Mouse (Mus musculus) liver, embryonic 12.5 days (tissue): ENCODE data around the gene Tspan1. TPM values are rescaled to one million over a fixed set of nuclear protein-coding genes. Genes with fewer than 3 reads are reported as not detected.
A peak's percentile ranks its signal among the peaks of the same experiment; 100 is the strongest.

Source experiments
- ATAC-seq: fragments of 200-750 bp; cut with Nextera tagmentation; 2 replicates; pipeline ENCODE4 v1.8.0; 2017; ENCODE audit warnings: moderate number of reproducible peaks, mild to moderate bottlenecking, moderate library complexity
- H3K27ac ChIP-seq: fragments of 300-500 bp; sonication (generic); 2 replicates; pipeline ENCODE4 v1.5.1; 2016; ENCODE audit warnings: mild to moderate bottlenecking
- H3K27me3 ChIP-seq: fragments of 300-500 bp; sonication (generic); replicated peaks from 2 replicates; pipeline ENCODE4 v1.6.1; 2016; ENCODE audit warnings: mild to moderate bottlenecking, moderate library complexity
- H3K36me3 ChIP-seq: fragments of 300-500 bp; sonication (generic); 2 replicates; pipeline ENCODE4 v1.6.1; 2016; ENCODE audit warnings: mild to moderate bottlenecking, moderate library complexity
- H3K4me1 ChIP-seq: fragments of 300-500 bp; sonication (generic); 2 replicates; pipeline ENCODE4 v1.6.1; 2016
- H3K4me2 ChIP-seq: fragments of 300-500 bp; sonication (generic); 2 replicates; pipeline ENCODE4 v1.6.1; 2016; ENCODE audit warnings: mild to moderate bottlenecking, moderate library complexity
- H3K4me3 ChIP-seq: fragments of 300-500 bp; sonication (generic); 2 replicates; pipeline ENCODE4 v1.5.1; 2016; ENCODE audit warnings: mild to moderate bottlenecking, moderate library complexity
- H3K9ac ChIP-seq: fragments of 300-500 bp; sonication (generic); 2 replicates; pipeline ENCODE4 v1.6.1; 2016; ENCODE audit warnings: mild to moderate bottlenecking, moderate library complexity
- H3K9me3 ChIP-seq: fragments of 300-500 bp; sonication (generic); replicated peaks from 2 replicates; pipeline ENCODE4 v1.6.1; 2016; ENCODE audit warnings: mild to moderate bottlenecking, moderate library complexity
- WGBS: fragments of 180-500 bp; shearing (Covaris S2); methylation state at CpG from one replicate; pipeline ENCODE4 v1.1.7; 2016; ENCODE audit not compliant: insufficient replicate concordance; 5-methylcytosine and 5-hydroxymethylcytosine counted together
- polyA plus RNA-seq: library from polyadenylated mRNA; unstranded; fragments of >200 nt; fragmentation: Nextera tagmentation; extraction: Ambion mirVana; gene quantifications from 2 replicates; pipeline ENCODE4 v1.2.1, GENCODE M21; 2016

Gene Tspan1
- not detected in 2 replicates for polyA plus RNA-seq

DNA sequence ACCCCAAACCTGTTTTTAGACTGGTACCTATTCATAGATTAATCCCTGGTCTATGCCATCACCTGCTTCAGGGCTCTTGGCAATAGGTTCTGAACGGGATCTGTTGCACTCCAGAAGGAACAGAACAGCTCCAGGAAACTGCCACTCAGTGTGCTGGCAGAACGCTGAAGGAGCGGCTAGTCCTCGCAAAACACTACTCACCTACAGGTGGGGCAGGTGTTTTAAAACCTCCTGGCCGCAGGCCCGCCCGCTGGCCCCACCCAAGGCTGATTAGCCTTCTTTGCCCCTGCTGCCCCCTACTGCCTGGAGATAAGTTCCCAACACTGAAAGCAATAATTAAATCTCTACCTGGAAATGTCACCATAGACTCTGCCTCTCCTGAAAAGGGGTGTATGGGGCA, at the start of gene Tspan1:
Tspan1 (minus strand) TSS at position 198 of the 400 bp plus-strand sequence.
- Histone ChIP-seq H3K27me3 (peaks cover 5% of the 10 kb centered on the region; the same call in 1 of the 2 replicates), H3K4me1 (peaks cover 19% of the 10 kb centered on the region), H3K27ac (no peak within 1 kb of the TSS), H3K4me3 (no peak within 1 kb of the TSS), H3K9me3 (no peaks in the 10 kb centered on the region), H3K9ac (no peak within 1 kb of the TSS), H3K36me3 (no peaks in the 10 kb centered on the region), H3K4me2 (no peak within 1 kb of the TSS)
- WGBS = 35% methylated on average over 7 of the region's 7 CpGs
- ATAC-seq = no peak

DNA sequence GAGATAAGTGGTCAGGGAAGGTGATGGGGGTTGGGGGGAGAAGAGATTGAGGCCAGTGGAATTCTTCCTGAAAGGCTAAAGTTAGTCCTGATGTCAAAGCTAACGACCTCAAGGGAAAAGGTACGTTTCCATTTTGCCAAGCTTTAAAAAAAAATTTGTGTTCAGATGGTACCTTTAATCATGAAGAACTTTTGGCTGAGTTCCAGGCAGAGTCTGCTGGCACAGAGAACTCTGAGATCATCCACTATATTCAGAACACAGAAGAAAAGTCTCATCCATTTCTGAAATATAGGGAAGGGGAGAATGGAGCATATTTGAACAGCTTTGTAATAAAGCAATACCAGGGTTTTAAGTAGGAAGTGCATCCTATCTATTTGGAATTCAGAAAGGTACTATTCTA, 49.6 kb upstream of the Tspan1 start:
- Histone ChIP-seq H3K27me3 (peaks cover 5% of the 10 kb centered on the region; the same call in 1 of the 2 replicates), H3K27ac (no peak overlapping the region), H3K4me3 (no peak overlapping the region), H3K4me1 (peaks cover 11% of the 10 kb centered on the region), H3K9ac (no peak overlapping the region), H3K9me3 (no peaks in the 10 kb centered on the region), H3K36me3 (no peaks in the 10 kb centered on the region), H3K4me2 (no peak overlapping the region)
- no peak for ATAC-seq
- 49% methylated on average over 2 of the region's 2 CpGs for WGBS

DNA sequence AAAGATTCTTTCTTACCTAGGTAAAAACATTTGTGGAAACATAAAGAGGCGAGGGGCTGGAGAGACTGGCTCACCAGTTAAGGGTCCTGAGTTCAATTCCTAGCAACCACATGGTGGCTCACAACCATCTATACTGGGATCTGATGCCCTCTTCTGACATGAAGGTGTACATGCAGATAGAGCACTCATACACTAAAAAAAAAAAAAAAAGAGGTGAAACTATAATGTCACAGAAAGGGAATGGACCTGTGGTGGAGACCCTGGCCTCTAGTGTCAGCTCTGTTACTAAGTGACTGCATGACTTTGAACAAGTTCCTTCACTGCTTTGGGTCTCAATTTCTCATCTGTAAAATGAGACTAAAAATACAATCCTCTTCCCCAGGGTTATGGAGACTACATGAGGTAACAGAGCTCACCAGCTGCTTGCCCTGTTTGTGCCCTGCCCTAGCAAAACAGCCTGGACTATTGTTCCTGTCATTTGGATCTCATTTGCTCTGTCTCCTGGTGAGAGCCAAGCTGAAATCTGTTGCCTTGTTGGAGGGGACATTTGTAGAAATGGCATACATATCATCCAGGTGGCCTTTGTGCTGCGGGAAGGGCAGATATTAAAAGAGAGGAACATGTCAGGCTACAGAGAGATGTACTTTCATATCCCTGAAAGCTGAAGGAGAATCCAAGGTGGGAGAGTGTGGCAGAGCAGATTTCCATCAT, 48.6 kb upstream of the Tspan1 start:
- H3K27me3 ChIP-seq = peaks cover 5% of the 10 kb centered on the region; the same call in 1 of the 2 replicates
- no peak overlapping the region for H3K4me3 ChIP-seq
- H3K9me3 ChIP-seq = no peaks in the 10 kb centered on the region
- 84% methylated on average over 2 of the region's 2 CpGs for WGBS
- H3K4me1 ChIP-seq = peaks cover 11% of the 10 kb centered on the region
- no peak for ATAC-seq
- no peak overlapping the region for H3K9ac ChIP-seq
- no peaks in the 10 kb centered on the region for H3K36me3 ChIP-seq
- no peak overlapping the region for H3K4me2 ChIP-seq
- H3K27ac ChIP-seq = no peak overlapping the region

DNA sequence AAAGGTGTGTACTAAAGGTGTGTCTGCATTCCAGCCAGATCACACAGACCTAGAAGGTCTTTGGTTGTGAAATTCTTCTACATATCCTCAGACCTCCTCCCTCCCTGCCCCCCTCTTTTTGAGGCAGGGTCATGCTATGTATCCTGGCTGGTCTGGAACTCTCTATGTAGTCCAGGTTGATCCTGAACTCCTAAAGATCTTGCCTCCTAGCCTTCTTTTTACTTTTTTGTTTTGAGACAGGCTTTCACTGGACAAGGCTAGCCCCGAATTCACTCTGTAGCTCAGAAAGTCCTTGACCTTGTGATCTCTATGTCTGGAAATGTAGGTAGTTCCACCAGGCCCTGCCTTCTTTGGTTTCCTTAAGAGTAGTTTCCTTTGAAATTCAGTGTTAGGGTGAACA, 41.5 kb upstream of the Tspan1 start:
- H3K4me1 ChIP-seq = no peaks in the 10 kb centered on the region
- no peaks in the 10 kb centered on the region for H3K36me3 ChIP-seq
- H3K9ac ChIP-seq = no peak overlapping the region
- H3K27me3 ChIP-seq = no peaks in the 10 kb centered on the region
- ATAC-seq = no peak
- no peak overlapping the region for H3K27ac ChIP-seq
- H3K4me2 ChIP-seq = no peak overlapping the region
- H3K9me3 ChIP-seq = no peaks in the 10 kb centered on the region
- WGBS = 63% methylated on average over 1 of the region's 1 CpGs
- H3K4me3 ChIP-seq = no peak overlapping the region

DNA sequence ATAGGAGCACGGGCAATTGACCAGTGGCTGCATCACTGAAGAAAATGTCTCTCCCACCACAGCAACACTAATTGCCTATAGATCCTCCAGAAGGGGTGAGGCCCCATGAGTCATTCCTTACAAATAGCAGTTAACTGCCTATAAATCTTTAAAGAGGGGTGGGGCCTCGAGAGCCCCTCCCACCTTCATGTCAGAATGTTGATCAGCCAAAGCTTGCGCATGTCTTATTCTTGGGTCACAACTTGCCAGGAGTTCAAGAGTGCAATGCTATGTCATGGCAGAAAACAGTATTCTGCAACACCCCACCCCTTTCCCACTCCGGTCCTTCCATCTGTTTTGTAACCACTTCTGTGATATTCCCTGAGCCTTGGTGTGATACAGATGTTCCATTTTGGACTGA, 39.1 kb upstream of the Tspan1 start:
- Histone ChIP-seq H3K4me1 (no peaks in the 10 kb centered on the region), H3K9ac (no peak overlapping the region), H3K9me3 (no peaks in the 10 kb centered on the region), H3K27ac (no peak overlapping the region), H3K4me2 (no peak overlapping the region), H3K36me3 (no peaks in the 10 kb centered on the region), H3K4me3 (no peak overlapping the region), H3K27me3 (no peaks in the 10 kb centered on the region)
- no peak for ATAC-seq
- WGBS = 76% methylated on average over 4 of the region's 4 CpGs

DNA sequence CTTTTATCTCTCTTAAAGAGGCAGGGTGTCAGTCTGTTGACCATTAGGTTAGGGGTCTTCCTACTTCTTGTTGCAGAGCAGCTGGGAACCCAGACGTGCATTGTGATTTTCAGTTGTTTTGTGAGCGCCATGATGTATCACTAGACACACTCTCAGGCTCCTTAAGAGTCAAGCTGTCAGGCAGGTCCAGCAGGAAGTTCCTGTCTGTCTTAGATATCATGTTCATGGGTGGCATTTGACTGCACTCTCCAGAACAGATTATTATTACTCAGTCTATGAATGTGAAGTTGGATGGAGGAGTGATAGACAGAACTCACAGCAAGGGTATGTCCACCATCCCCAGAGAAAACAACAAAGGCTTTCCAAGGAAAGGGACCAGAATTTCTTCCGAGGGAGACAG, 37.0 kb upstream of the Tspan1 start:
- Histone ChIP-seq H3K36me3 (no peaks in the 10 kb centered on the region), H3K4me2 (no peak overlapping the region), H3K4me1 (no peaks in the 10 kb centered on the region), H3K27ac (no peak overlapping the region), H3K4me3 (no peak overlapping the region), H3K9ac (no peak overlapping the region), H3K9me3 (no peaks in the 10 kb centered on the region), H3K27me3 (no peaks in the 10 kb centered on the region)
- ATAC-seq = no peak
- 39% methylated on average over 3 of the region's 3 CpGs for WGBS

DNA sequence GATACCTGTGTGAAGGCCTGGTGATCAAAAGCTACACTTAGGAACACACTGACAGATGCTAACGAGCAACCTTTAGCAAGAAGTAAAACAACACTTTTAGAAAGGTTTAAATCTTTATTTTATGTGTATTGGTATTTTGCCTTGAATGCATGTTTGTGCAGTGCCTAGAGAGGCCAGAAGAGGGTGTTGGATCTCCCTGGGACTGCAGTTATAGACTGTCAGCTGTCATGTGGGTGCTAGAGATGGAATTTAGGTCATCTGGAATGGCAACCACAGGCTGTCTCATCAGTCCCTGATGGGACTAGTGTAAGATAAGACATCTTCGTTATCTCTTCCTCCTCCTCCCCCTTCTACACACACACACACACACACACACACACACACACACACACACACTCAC, 31.0 kb upstream of the Tspan1 start:
- Histone ChIP-seq H3K9ac (no peak overlapping the region), H3K36me3 (no peaks in the 10 kb centered on the region), H3K4me1 (peaks cover 19% of the 10 kb centered on the region), H3K27ac (no peak overlapping the region), H3K4me2 (no peak overlapping the region), H3K27me3 (no peaks in the 10 kb centered on the region), H3K9me3 (no peaks in the 10 kb centered on the region), H3K4me3 (no peak overlapping the region)
- ATAC-seq = no peak
- 45% methylated on average over 2 of the region's 2 CpGs for WGBS

DNA sequence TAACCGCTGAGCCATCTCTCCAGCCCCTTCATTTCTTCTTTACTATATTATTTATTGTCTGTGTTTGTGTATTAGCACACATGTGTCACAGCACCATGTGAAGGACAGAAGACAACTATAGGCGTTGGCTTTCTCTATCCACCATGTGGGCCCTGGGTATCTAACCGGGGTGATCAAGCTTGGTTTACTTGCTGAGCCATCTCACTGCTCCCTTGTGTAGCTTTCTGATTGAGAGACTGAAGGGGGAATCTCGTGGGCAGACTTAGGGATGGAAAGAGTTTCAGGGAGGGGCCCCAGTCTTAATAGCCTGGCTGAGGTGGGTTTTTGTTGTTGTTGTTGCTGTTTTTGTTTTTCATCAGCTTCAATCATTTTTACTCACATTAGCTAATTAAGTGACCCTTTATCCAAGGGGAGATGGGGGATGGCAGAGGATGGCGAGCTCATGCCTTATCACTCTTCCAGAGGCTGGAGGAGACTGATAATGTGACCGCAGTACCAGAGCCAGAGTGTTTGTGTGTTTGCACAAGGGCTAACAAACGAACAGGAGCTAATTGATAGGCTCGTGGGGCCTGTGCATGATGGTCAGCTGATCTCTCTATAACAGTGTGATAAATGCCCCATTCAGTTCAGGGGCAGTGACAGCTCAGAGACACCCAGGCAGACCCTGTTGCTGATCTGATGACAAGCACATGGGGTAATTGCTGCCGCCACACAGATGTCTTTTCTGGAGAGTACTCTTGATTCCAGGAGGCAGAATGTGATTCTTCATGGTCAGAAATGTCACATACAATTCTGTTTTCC, 26.4 kb upstream of the Tspan1 start:
- ATAC-seq = peak; percentile 98
- peak overlapping the region; percentile 37 for H3K9ac ChIP-seq
- H3K4me2 ChIP-seq = peak overlapping the region; percentile 55
- no peak overlapping the region for H3K4me3 ChIP-seq
- peak overlapping the region; percentile 91 for H3K27ac ChIP-seq
- no peaks in the 10 kb centered on the region for H3K9me3 ChIP-seq
- H3K4me1 ChIP-seq = peaks cover 31% of the 10 kb centered on the region
- H3K27me3 ChIP-seq = no peaks in the 10 kb centered on the region
- H3K36me3 ChIP-seq = no peaks in the 10 kb centered on the region
- WGBS = 22% methylated on average over 9 of the region's 9 CpGs

DNA sequence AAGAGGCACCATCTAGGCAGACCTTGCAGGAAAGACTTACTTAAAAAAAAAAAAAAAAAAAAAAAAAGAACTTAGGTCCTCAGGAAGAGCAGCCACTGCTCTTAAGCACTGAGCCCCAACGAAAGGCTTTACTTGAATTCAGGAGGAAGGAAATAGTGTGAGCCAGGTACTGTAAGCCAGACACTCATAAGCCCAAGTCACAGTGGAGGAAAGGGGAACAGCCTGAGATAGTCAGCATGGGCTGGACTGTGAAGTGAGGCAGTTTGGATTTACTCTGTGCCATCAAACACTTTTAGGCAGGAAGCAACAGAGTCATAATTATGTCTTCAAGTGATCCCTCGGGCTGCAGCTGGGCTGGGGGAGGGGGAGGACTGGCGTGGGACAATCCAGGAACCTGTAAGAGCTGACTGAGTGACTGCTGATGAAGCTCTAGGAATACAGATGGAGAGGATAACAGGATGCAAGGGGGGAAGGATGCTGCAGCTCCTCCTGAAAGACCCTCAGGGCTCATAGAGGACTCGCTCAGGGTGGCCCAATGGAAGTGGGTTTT, 25.0 kb upstream of the Tspan1 start:
- H3K27ac ChIP-seq = 0 out of 2 replicates have a peak overlapping the region, but pooled peaks have one; percentile 40
- H3K9me3 ChIP-seq = no peaks in the 10 kb centered on the region
- no peak overlapping the region for H3K9ac ChIP-seq
- 45% methylated on average over 4 of the region's 4 CpGs for WGBS
- H3K36me3 ChIP-seq = no peaks in the 10 kb centered on the region
- ATAC-seq = no peak
- peaks cover 31% of the 10 kb centered on the region for H3K4me1 ChIP-seq
- no peak overlapping the region for H3K4me3 ChIP-seq
- no peak overlapping the region for H3K4me2 ChIP-seq
- H3K27me3 ChIP-seq = no peaks in the 10 kb centered on the region

DNA sequence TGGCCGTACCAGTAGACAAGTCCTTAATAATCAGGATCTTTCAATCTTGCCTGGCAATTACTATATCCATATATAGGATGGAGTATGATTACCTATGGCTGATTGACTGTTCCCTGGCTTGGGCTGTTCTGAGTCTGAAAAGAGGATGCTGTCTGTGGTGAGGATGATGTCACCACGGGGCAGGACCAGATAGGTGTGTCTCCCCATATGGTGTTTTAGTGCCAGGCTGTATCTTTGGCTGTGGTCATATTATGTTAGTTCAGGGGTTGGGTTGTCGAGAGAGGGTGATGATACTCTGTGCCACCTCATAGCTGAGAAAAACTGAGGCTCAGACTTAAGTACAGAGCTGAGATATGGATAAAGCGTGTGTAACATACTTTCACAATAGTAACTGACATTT, 17.7 kb upstream of the Tspan1 start:
- no peak overlapping the region for H3K4me2 ChIP-seq
- no peak overlapping the region for H3K4me3 ChIP-seq
- no peak overlapping the region for H3K27ac ChIP-seq
- no peak for ATAC-seq
- no peaks in the 10 kb centered on the region for H3K9me3 ChIP-seq
- H3K4me1 ChIP-seq = peaks cover 3% of the 10 kb centered on the region; the same call in 1 of the 2 replicates
- H3K36me3 ChIP-seq = no peaks in the 10 kb centered on the region
- 65% methylated on average over 4 of the region's 4 CpGs for WGBS
- peaks cover 47% of the 10 kb centered on the region for H3K27me3 ChIP-seq
- H3K9ac ChIP-seq = no peak overlapping the region

DNA sequence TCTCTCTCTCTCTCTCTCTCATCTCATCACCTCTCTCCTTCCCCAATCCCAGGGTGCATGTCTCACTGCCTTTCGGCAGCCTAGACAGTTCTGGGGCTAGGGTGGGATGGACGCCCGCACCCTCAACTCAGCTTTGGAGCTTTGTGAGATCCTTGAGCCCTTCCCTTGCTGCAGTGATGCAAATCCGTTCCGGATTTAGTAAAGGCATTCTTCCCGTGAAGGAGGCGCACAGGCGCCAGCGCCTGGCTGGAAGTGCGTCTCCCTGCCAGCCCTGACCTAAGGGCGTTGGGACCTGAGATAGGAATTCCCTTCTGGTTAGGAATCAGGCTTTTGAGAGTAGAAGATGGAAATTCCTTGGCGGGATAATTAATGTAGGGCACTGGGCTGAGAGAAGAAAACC, 15.3 kb upstream of the Tspan1 start:
- Histone ChIP-seq H3K4me1 (peaks cover 3% of the 10 kb centered on the region; the same call in 1 of the 2 replicates), H3K9ac (no peak overlapping the region), H3K27me3 (peaks cover 54% of the 10 kb centered on the region), H3K4me3 (no peak overlapping the region), H3K4me2 (no peak overlapping the region), H3K36me3 (no peaks in the 10 kb centered on the region), H3K27ac (no peak overlapping the region), H3K9me3 (no peaks in the 10 kb centered on the region)
- WGBS = 16% methylated on average over 12 of the region's 12 CpGs
- no peak for ATAC-seq

DNA sequence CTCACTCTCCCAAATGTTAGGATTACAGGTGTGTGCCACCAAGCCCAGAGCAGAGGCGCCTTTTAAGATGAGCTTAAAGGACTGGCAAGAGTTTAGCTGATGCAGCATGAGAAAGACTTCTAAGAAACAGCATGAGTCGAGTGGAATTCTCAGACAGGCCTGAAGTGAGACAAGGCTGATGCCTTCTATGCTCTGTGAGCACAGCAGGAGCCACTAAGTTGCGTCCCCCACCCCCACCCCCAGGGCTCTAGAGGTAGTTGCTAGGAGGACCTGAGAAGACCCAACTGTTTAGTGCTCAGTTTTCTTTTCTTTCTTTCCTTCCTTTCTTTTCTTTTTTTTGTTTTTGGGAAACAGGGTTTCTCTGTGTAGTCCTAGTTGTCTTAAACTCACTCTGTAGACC, 14.7 kb upstream of the Tspan1 start:
- WGBS = 54% methylated on average over 3 of the region's 3 CpGs
- H3K9me3 ChIP-seq = no peaks in the 10 kb centered on the region
- H3K4me2 ChIP-seq = no peak overlapping the region
- no peak for ATAC-seq
- H3K27ac ChIP-seq = no peak overlapping the region
- H3K4me1 ChIP-seq = peaks cover 3% of the 10 kb centered on the region; the same call in 1 of the 2 replicates
- H3K4me3 ChIP-seq = no peak overlapping the region
- no peak overlapping the region for H3K9ac ChIP-seq
- H3K27me3 ChIP-seq = peaks cover 59% of the 10 kb centered on the region
- H3K36me3 ChIP-seq = no peaks in the 10 kb centered on the region
